Mouse (Mus musculus) CH12.LX (cell line): ENCODE results near the gene Tet3. TPM values are rescaled to one million over a fixed set of nuclear protein-coding genes. Genes with fewer than 3 reads are reported as not detected.

Experiments
- DNase-seq: peaks from one replicate; pipeline ENCODE4 v3.0.0-alpha.2; 2013; ENCODE audit errors: extremely low read depth
- H3K27ac ChIP-seq: 2 replicates; pipeline ENCODE4 v1.5.1; 2012; ENCODE audit warnings: low read depth, mild to moderate bottlenecking, control low read depth, moderate library complexity; ENCODE audit not compliant: insufficient read depth
- H3K27me3 ChIP-seq: replicated peaks from 2 replicates; pipeline ENCODE3; 2012; ENCODE audit warnings: inconsistent platforms
- H3K36me3 ChIP-seq, 2 experiments: replicated peaks in 1 of 2; 2 replicates each; pipeline versions ENCODE3 to v1.6.1; 2012; ENCODE audit warnings: inconsistent platforms in 1 of 2, low read length in 1 of 2, mild to moderate bottlenecking in 1 of 2, mixed read lengths in 1 of 2, moderate library complexity in 1 of 2; ENCODE audit not compliant: control insufficient read depth in 1 of 2, insufficient read depth in 1 of 2
- H3K4me1 ChIP-seq, 2 experiments: 2 replicates each; pipeline ENCODE4 v1.6.1; 2012; ENCODE audit warnings: inconsistent platforms in 1 of 2, moderate library complexity in 1 of 2; ENCODE audit not compliant: insufficient read depth in 2 of 2, control insufficient read depth in 1 of 2
- H3K4me2 ChIP-seq: 2 replicates; pipeline ENCODE4 v1.6.1; 2012; ENCODE audit warnings: low read depth, mild to moderate bottlenecking, control low read depth; ENCODE audit not compliant: poor library complexity, insufficient read depth, severe bottlenecking
- H3K4me3 ChIP-seq, 3 experiments: fragments of 150-350 bp in 1 of 3; sonication (generic) in 1 of 3; replicated peaks in 1 of 3; 2 replicates each; pipeline versions ENCODE3 to v1.5.1; 2011 to 2012; ENCODE audit warnings: low read depth in 2 of 3, low read length in 2 of 3, mild to moderate bottlenecking in 2 of 3, moderate library complexity in 2 of 3, control low read depth in 1 of 3, improper control_type of control experiment in 1 of 3, inconsistent platforms in 1 of 3, mixed read lengths in 1 of 3; ENCODE audit not compliant: poor library complexity in 1 of 3
- H3K79me2 ChIP-seq: replicated peaks from 2 replicates; pipeline ENCODE4 v1.6.1; 2012; ENCODE audit warnings: mild to moderate bottlenecking, moderate library complexity; ENCODE audit not compliant: control insufficient read depth, poor library complexity, insufficient read depth, severe bottlenecking; ENCODE audit errors: extremely low read depth
- H3K9ac ChIP-seq: 2 replicates; pipeline ENCODE4 v1.6.1; 2012; ENCODE audit warnings: low read depth, mild to moderate bottlenecking, control low read depth, moderate library complexity; ENCODE audit not compliant: insufficient read depth
- H3K9me3 ChIP-seq: replicated peaks from 2 replicates; pipeline ENCODE3; 2012; ENCODE audit warnings: low read length, inconsistent platforms, mixed read lengths
- BHLHE40 ChIP-seq: IDR thresholded peaks from 2 replicates; pipeline ENCODE4 v1.6.1; 2011; ENCODE audit warnings: mild to moderate bottlenecking, low read depth, low read length, improper control_type of control experiment
- CHD1 ChIP-seq: IDR thresholded peaks from 2 replicates; pipeline ENCODE4 v1.6.1; 2012; ENCODE audit warnings: low read depth, low read length, improper control_type of control experiment, inconsistent platforms
- CHD2 ChIP-seq: IDR thresholded peaks from 2 replicates; pipeline ENCODE4 v1.6.1; 2011; ENCODE audit warnings: low read length, improper control_type of control experiment
- CTCF ChIP-seq, 2 experiments: IDR thresholded peaks in 1 of 2; conservative IDR thresholded peaks in 1 of 2; 2 replicates each; pipeline ENCODE4 v1.5.1; 2011 to 2012; ENCODE audit warnings: low read depth in 2 of 2, low read length in 2 of 2, improper control_type of control experiment in 1 of 2, inconsistent platforms in 1 of 2, mild to moderate bottlenecking in 1 of 2, moderate library complexity in 1 of 2
- E2F4 ChIP-seq: IDR thresholded peaks from 2 replicates; pipeline ENCODE4 v1.6.1; 2011; ENCODE audit warnings: low read depth, low read length, improper control_type of control experiment; ENCODE audit not compliant: insufficient replicate concordance
- ELF1 ChIP-seq: IDR thresholded peaks from 2 replicates; pipeline ENCODE4 v1.6.1; 2014; ENCODE audit warnings: low read depth, mild to moderate bottlenecking, inconsistent platforms, low read length, improper control_type of control experiment
- GABPA ChIP-seq: IDR thresholded peaks from 2 replicates; pipeline ENCODE4 v1.6.1; 2012; ENCODE audit warnings: low read depth, low read length, improper control_type of control experiment, inconsistent platforms; ENCODE audit not compliant: insufficient replicate concordance
- IRF4 ChIP-seq: IDR thresholded peaks from 2 replicates; pipeline ENCODE4 v1.6.1; 2014; ENCODE audit warnings: low read depth, mild to moderate bottlenecking, inconsistent platforms, low read length, improper control_type of control experiment
- JUN ChIP-seq: IDR thresholded peaks from 2 replicates; pipeline ENCODE4 v1.6.1; 2011; ENCODE audit warnings: low read depth, mild to moderate bottlenecking, low read length, improper control_type of control experiment, moderate library complexity; ENCODE audit not compliant: insufficient read depth
- KAT2A ChIP-seq: IDR thresholded peaks from 2 replicates; pipeline ENCODE4 v1.6.1; 2012; ENCODE audit warnings: low read length, improper control_type of control experiment, inconsistent platforms; ENCODE audit not compliant: insufficient replicate concordance
- MAX ChIP-seq: IDR thresholded peaks from 2 replicates; pipeline ENCODE4 v1.6.1; 2011; ENCODE audit warnings: low read length, improper control_type of control experiment
- MAZ ChIP-seq: IDR thresholded peaks from 2 replicates; pipeline ENCODE4 v1.6.1; 2012; ENCODE audit warnings: low read depth, mild to moderate bottlenecking, inconsistent platforms, low read length, improper control_type of control experiment, moderate library complexity
- MEF2A ChIP-seq: IDR thresholded peaks from 2 replicates; pipeline ENCODE4 v1.6.1; 2014; ENCODE audit warnings: low read depth, mild to moderate bottlenecking, inconsistent platforms, low read length, improper control_type of control experiment, borderline replicate concordance
- MYC ChIP-seq: IDR thresholded peaks from 2 replicates; pipeline ENCODE4 v1.6.1; 2011; ENCODE audit warnings: low read depth, mild to moderate bottlenecking, improper control_type of control experiment, low read length
- PAX5 ChIP-seq: IDR thresholded peaks from 2 replicates; pipeline ENCODE4 v1.6.1; 2012; ENCODE audit warnings: low read length, inconsistent platforms, mixed read lengths
- POLR2AphosphoS2 ChIP-seq: IDR thresholded peaks from 2 replicates; pipeline ENCODE4 v1.6.1; 2011; ENCODE audit warnings: low read depth, low read length, improper control_type of control experiment
- RAD21 ChIP-seq: IDR thresholded peaks from 2 replicates; pipeline ENCODE4 v1.6.1; 2011; ENCODE audit warnings: low read depth, mild to moderate bottlenecking, low read length, improper control_type of control experiment, moderate library complexity
- SMC3 ChIP-seq: IDR thresholded peaks from 2 replicates; pipeline ENCODE4 v1.6.1; 2011; ENCODE audit warnings: low read depth, low read length, improper control_type of control experiment
- TBP ChIP-seq: conservative IDR thresholded peaks from 2 replicates; pipeline ENCODE4 v1.6.1; 2011; ENCODE audit warnings: low read depth, low read length, improper control_type of control experiment
- USF1 ChIP-seq: IDR thresholded peaks from 2 replicates; pipeline ENCODE4 v1.6.1; 2014; ENCODE audit warnings: low read depth, mild to moderate bottlenecking, inconsistent platforms, low read length, improper control_type of control experiment
- USF2 ChIP-seq: conservative IDR thresholded peaks from 2 replicates; pipeline ENCODE4 v1.6.1; 2011; ENCODE audit warnings: low read depth, low read length, improper control_type of control experiment
- ZC3H11A ChIP-seq: IDR thresholded peaks from 2 replicates; pipeline ENCODE4 v1.6.1; 2012; ENCODE audit warnings: low read depth, mild to moderate bottlenecking, inconsistent platforms, low read length, improper control_type of control experiment
- dilution Hi-C: fragments of 300-500 bp; cut with MboI; formaldehyde crosslinking; loops from 2 replicates; pipeline ENCODE4 v1.14.3; 2020; ENCODE audit warnings: low sequenced_read_pairs; ENCODE audit not compliant: extremely low pct_unique_long_range_greater_than_20kb, extremely low pct_ligation_motif_present
- in situ Hi-C: fragments of 300-500 bp; cut with MboI; formaldehyde crosslinking; loops from 3 replicates; pipeline ENCODE4 v1.14.3; 2019; ENCODE audit warnings: low sequenced_read_pairs, low pct_ligation_motif_present, low pct_unique_long_range_greater_than_20kb, mixed read lengths
- polyA plus RNA-seq: library from polyadenylated mRNA; unstranded; fragments of >175 nt; gene quantifications from 2 replicates; pipeline ENCODE4 v1.2.1, GENCODE M21; 2012; ENCODE audit warnings: low read depth; ENCODE audit not compliant: insufficient read length
- total RNA-seq, 2 experiments: library from RNA; depleted of rRNA; stranded (reverse); fragments of 300-350 nt in 1 of 2; fragments of >200 nt in 1 of 2; gene quantifications; 2 replicates each; pipeline ENCODE4 v1.2.3; 2012 to 2014

The Tet3 gene
- total and polyA plus RNA-seq, 3 experiments, result 3.2 to 10.0 (median 8.2) TPM

DNA sequence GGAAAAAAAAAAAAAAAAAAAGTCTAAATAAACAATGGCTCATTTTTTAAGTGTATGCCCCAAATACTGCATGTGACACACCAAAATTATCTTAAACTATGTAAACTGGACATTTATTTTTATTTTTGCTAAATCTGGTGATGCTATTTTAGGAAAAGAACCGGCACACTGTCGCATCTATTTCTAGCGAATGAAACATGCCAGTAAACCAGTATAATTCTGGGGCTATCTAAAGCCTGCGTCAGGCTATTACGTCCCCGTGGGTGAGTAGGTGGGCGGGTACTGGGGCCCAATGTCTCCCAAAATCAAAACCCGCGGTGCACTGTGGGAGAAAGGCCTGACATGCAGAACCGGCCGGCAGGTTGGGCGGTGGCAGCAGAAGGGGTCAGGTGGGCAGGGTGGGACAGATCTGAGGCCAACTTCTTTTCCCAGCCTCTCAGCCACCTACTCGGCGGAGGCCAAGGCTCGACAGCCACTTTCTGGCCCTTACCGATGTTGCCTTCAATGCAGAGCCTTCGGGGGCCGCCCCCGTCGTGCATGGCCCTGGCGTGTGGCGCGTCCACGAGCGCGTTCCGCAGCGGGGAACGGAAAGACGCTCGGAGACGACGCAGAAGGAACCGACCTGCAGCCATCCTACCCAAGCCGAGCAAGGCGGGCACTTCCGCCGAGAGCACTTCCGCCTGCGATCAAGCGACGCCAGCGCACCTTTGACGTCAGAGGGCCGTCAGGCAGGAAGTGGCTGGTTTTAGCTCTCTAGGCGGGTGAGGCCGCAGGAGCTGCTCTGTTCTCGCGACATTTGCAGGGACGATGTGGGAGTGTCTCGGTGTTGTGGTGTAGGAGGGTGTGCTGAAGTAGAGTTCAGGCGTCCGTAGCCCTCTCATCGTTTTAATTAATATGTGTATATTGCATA lies 47.6 kb upstream of the Tet3 start, which contains the start of gene Dguok (continued):
- peak; percentile 99 for TF ChIP-seq CHD2
- peak; percentile 84; the same call in 1 of the 2 replicates for TF ChIP-seq KAT2A
- TF ChIP-seq CTCF (conservative IDR thresholded peaks at IDR 0.05 in 1 of 2, IDR thresholded peaks at IDR 0.05 in 1 of 2; ENCODE audit: low read depth in 2 of 2, low read length in 2 of 2), result no peak
- peak; percentile 80 for TF ChIP-seq TBP
- peak; percentile 86 for TF ChIP-seq GABPA
- TF ChIP-seq ZC3H11A, result no peak
- TF ChIP-seq PAX5, result no peak
- no peak for TF ChIP-seq JUN
- peak; percentile 91 for TF ChIP-seq MAX
- peak; percentile 25; the same call in 1 of the 2 replicates for TF ChIP-seq USF1
- no peak; the same call in 1 of the 2 replicates for TF ChIP-seq IRF4
- TF ChIP-seq BHLHE40, result peak; percentile 23; the same call in 1 of the 2 replicates
- no peak for TF ChIP-seq USF2
- peak; percentile 90 for TF ChIP-seq MEF2A
- TF ChIP-seq ELF1, result peak; percentile 99
- TF ChIP-seq MAZ, result peak; percentile 80
- TF ChIP-seq RAD21, result no peak
- no peak for TF ChIP-seq SMC3
- peak; percentile 91 for TF ChIP-seq MYC
- TF ChIP-seq CHD1, result peak; percentile 90; the same call in 1 of the 2 replicates
- no peak for TF ChIP-seq E2F4
- peak; percentile 84; the same call in 1 of the 2 replicates for TF ChIP-seq POLR2AphosphoS2

DNA sequence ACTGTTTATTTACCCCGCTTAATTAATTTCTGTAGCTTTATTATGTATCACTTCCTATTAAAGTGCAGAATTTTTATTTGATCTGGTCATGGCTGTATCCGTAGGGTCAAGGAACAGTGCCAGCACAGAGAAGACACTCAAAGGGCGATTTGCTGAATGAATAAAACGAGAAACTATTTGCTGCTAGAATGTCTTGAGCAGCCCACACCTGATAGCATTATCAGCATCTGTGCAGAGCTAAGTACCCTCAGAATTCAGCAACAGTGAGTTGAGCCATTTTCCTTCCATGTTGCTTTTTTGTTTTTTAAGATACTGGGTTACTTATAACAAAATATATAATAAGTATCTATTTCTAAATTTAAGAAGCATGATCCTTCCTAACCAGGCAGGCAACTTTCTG lies 46.7 kb upstream of the Tet3 start:
- DNase-seq, result no peak
- peak overlapping the region; percentile 62 to 84 (median 73) for H3K4me3 ChIP-seq
- dilution Hi-C loops (no loop called here), in situ Hi-C loops (loop anchor here (5.0 kb wide), 1 partner anchor 153 kb away; no protein-coding TSS in a partner anchor)
- TF ChIP-seq BHLHE40 (no peak), PAX5 (no peak), MEF2A (no peak)
- no peak overlapping the region for H3K27ac ChIP-seq
- H3K4me1 ChIP-seq, result peaks cover 17 to 48% of the 10 kb centered on the region in 2 experiments
- peak overlapping the region; percentile 82 for H3K4me2 ChIP-seq
- H3K9ac ChIP-seq, result peak overlapping the region; percentile 65
- H3K9me3 ChIP-seq, result no peaks in the 10 kb centered on the region
- no peaks in the 10 kb centered on the region for H3K27me3 ChIP-seq
- H3K36me3 ChIP-seq, result peaks cover 0 to 15% of the 10 kb centered on the region in 2 experiments
- H3K79me2 ChIP-seq, result no peaks in the 10 kb centered on the region; the same call in 1 of the 2 replicates
